Mouse (Mus musculus) testis, postnatal 14 days (tissue): ENCODE measurements around the gene Uprt.
A peak's percentile ranks its signal among the peaks of the same experiment; 100 is the strongest.

Experiments used
- DNase-seq: peaks from one replicate; pipeline ENCODE4 v3.0.0; 2021; ENCODE audit warnings: low spot score

Uprt gene

GRCm38 (mm10) chrX:104482572-104483443 lies at the start of gene Uprt:
Gene Uprt, plus strand, starts transcription at chrX:104482818.
- peak; percentile 83 for DNase-seq

- DNase-seq, result no peak
These were observed 49.2 kb upstream of the Uprt start for GRCm38 (mm10) chrX:104433456-104433855.

DNA sequence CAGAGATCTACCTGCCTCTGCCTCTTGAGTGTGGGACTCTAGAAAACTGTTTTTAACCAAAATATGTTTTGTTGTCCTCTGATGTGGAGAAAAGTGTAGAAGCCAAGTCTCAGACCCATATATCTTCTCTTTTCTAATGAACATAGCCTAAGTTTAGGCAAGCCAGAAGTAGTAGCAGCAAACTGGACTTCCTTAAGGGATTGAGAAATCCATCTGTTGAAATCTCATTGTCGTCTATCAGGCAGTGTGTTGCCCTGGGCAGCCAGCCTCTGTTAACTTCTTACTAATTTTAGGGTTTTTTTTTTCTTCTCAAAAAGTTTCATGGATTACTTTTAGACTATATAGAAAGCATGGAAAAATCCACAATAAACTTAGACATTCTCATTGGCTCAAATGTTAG lies 30.2 kb upstream of the Uprt start:
- no peak for DNase-seq

DNA sequence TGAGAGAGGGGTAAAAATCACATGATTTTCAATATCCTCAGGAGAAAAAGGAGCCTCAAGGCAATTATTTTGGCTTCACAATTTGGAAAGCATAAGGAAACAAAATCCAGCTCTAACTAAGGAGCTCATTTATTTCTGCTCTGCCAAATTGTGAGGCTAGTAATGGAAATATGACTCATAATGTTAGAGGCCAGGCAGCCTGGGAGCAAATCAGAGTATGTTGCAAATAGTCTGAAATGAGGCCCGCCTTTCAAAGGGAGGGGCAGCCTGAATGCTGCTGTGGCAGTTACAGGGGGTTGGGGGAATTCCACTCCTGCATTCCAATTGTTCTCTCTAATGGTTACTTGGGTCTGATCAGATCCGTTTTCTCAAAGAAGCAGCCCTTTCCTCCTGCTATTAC lies 20.9 kb upstream of the Uprt start:
- DNase-seq, result no peak

- no peak for DNase-seq
These were observed 18.2 kb upstream of the Uprt start for GRCm38 (mm10) chrX:104464376-104464775.

GRCm38 (mm10) chrX:104478041-104478440 lies 4.6 kb upstream of the Uprt start:
- no peak for DNase-seq

DNA sequence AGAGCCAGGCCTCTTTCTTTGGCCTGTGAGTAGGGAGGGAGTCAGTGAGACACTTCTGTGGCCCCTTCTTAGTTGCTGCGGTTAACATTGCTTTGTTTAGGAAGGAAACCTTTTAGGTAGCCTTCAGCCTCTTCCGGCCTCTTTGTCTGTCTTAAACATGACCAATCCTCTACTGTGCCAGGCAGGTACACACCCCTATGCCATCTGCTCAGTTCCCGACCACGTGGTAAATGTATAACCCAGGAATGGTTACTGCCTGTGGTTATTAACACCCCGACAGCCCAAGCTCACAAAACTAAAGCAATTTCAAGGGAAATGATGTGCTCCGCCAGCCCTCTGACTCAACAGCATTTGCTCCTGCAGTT lies 808 bp downstream of the Uprt start:
- DNase-seq, result no peak

GRCm38 (mm10) chrX:104485596-104485995 lies 3.0 kb downstream of the Uprt start:
- DNase-seq, result no peak

DNA sequence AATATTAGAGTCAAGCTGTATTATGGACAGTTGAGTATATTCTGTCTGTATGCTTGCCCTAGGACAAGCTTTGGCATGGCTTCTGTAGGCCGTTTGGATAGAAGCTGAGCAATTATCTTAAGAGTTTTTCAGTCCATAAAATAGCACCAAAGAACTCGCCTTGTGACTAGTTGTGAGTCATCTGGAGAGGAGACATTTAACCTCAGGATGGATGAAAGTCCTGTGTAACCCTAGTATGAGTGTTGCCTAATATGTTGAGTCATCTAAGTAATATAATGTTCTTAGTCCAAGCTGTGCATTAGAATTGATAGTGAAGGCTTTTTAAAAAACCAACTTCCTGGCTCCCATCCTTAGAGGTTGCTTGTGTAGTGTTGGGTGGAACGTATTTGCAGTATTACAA lies 5.4 kb downstream of the Uprt start:
- DNase-seq, result no peak

DNA sequence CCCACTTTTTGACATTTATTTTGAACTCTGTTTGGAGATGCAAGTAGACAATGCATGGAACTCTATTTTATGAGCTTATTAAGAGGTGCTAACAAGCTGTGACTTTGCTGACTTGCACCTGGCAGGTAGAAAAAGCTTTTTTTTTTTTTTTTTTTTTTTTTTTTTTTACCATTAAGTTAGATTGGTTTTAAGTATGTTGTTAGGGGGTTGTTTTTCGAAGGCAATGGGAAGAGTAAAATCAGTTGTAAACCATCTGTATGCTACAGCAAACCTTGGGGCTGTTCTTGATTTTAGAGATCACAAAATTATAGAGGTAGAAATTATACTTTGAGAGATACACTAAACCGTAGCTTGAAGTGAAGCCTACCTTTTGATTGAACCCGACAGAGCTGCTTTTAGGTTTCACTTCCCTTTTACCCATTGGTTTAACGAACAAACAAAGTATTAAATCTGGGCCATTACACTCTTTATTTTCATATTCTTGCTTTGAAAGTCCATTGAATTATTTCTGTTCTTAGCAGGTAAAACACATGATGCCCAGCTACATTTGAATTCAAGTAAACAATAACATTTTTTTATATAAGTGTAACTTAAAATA lies 6.4 kb downstream of the Uprt start:
- DNase-seq, result no peak

GRCm38 (mm10) chrX:104489626-104490355 lies 7.2 kb downstream of the Uprt start:
- no peak for DNase-seq

DNA sequence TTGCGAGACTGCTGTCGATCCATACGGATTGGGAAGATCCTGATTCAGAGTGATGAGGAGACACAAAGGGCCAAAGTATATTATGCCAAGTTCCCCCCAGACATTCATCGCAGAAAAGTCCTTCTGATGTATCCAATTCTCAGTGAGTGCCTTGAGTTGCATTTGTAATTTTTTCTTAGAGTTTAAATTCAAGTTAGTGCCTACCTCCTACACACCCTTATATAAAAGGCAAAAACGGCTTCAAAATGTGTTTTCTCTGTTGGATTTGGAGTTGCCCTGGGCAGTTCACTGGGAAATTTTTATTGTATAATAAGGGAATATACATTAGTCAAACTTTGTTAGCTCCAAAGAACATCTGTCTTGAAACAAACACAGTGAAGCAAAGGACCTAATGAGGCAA lies 19.1 kb downstream of the Uprt start:
- DNase-seq, result no peak

DNA sequence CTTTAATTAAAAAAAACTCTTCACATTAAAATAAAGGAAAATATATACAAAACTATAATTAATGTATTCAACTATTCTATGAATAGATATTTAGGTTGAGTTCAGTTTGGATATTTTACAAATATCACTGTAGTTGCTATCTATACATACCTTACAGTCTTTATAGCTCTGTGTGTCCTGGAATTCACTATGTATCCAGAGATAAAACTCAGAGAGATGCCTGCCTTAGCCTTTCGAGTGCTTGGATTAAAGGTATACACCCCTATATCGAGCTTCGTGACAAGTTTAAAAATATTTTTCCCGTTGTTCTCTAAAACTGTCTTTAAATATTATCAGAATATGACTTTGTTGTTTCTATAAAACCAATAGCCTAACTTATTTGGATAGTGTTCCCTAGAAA lies 60.0 kb downstream of the Uprt start:
- no peak for DNase-seq

DNA sequence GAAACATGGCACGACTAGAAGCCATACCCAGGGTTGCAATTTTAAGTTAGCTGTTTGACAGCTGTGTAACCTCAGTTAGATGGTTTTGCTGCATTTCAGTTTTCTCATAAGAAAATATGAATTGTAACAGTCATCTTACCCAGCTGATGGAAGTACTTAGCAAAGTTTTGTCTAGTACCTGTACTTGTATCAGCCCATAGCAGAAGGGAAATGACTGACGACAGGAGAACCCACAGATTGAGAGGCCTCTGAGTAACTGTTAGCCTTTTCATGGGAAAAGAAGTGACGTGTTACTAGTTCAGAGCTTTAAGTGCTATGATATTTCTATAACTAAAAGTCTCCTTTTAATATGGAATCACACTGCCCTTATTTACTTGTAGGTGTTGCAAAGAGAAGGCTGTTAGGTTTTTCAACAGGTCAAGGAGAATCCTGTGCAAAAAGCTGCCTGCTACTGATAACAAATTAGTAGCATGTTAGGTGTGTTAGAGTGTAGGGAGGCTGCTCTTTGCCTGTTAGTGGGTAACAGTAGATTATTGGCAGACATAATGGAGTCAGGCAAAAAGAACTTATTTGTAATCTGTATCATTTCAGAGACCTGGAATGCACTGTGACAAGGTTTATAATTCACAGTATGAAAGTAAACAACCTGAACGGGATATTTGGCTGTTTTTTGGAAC lies 61.4 kb downstream of the Uprt start:
- DNase-seq, result no peak

GRCm38 (mm10) chrX:104545283-104545682 lies 62.7 kb downstream of the Uprt start:
- no peak for DNase-seq
